Comparison of ENCODE assay signal across 7 mouse cellular contexts in genomic region chr5:73254660-73255059, GRCm38 (mm10). TPM values are rescaled to one million over a fixed set of nuclear protein-coding genes. Genes with fewer than 3 reads are reported as not detected.
DNase-seq lines count a peak whose midpoint lies in the region; ATAC-seq lines count a peak whose summit lies in the region.

No protein-coding gene starts in this region.

- H3K9me3 ChIP-seq in embryonic facial prominence, embryonic 15.5 days (replicated peaks), result no peaks in the 10 kb centered on the region
- H3K9me3 ChIP-seq in kidney, embryonic 16.5 days (ENCODE audit: low read length), result no peaks in the 10 kb centered on the region
- no peaks in the 10 kb centered on the region for H3K9me3 ChIP-seq in neural tube, embryonic 12.5 days

- H3K4me2 ChIP-seq in embryonic facial prominence, embryonic 15.5 days (replicated peaks), result peak overlapping the region; percentile 65
- H3K4me2 ChIP-seq in kidney, embryonic 16.5 days (replicated peaks; ENCODE audit: low read depth, low read length), result peak overlapping the region; percentile 71
- H3K4me2 ChIP-seq in neural tube, embryonic 12.5 days (replicated peaks), result peak overlapping the region; percentile 71

- 41% methylated on average over 5 of the region's 5 CpGs for WGBS in embryonic facial prominence, embryonic 15.5 days
- WGBS in kidney, embryonic 16.5 days, result 17% methylated on average over 5 of the region's 5 CpGs
- WGBS in neural tube, embryonic 12.5 days, result 47% methylated on average over 5 of the region's 5 CpGs

- DNase-seq in thymus, postnatal 14 days, result peak; percentile 42
- no peak for DNase-seq in thymus, postnatal 36 days

- no peaks in the 10 kb centered on the region for H3K36me3 ChIP-seq in embryonic facial prominence, embryonic 15.5 days
- no peaks in the 10 kb centered on the region for H3K36me3 ChIP-seq in kidney, embryonic 16.5 days (ENCODE audit: insufficient read depth, low read length)
- no peaks in the 10 kb centered on the region for H3K36me3 ChIP-seq in neural tube, embryonic 12.5 days

- H3K4me3 ChIP-seq in embryonic facial prominence, embryonic 15.5 days (replicated peaks), result peak overlapping the region; percentile 97
- peak overlapping the region; percentile 93 for H3K4me3 ChIP-seq in kidney, embryonic 16.5 days (ENCODE audit: low read length)
- peak overlapping the region; percentile 93 for H3K4me3 ChIP-seq in neural tube, embryonic 12.5 days

- H3K9ac ChIP-seq in embryonic facial prominence, embryonic 15.5 days, result no peak overlapping the region
- peak overlapping the region; percentile 91 for H3K9ac ChIP-seq in kidney, embryonic 16.5 days (replicated peaks; ENCODE audit: low read length)
- H3K9ac ChIP-seq in neural tube, embryonic 12.5 days, result peak overlapping the region; percentile 94; the same call in 1 of the 2 replicates

- no peak for ATAC-seq in embryonic facial prominence, embryonic 15.5 days (ENCODE audit: insufficient number of reproducible peaks, low FRiP score, low TSS enrichment, low read depth)
- no peak for ATAC-seq in kidney, embryonic 16.5 days (ENCODE audit: low FRiP score, low TSS enrichment)
- no peak for ATAC-seq in neural tube, embryonic 12.5 days (ENCODE audit: low FRiP score, low read depth)
- no peak for ATAC-seq in inflammation-experienced regulatory T-cells, adult 6 months
- ATAC-seq in erythroid progenitor cell, adult 5-6 weeks (replicated peaks; ENCODE audit: low FRiP score, poor library complexity, severe bottlenecking), result no peak

- peak overlapping the region; percentile 98; the same call in 1 of the 2 replicates for H3K27ac ChIP-seq in embryonic facial prominence, embryonic 15.5 days (replicated peaks)
- H3K27ac ChIP-seq in kidney, embryonic 16.5 days (ENCODE audit: low read length), result peak overlapping the region; percentile 97; the same call in 1 of the 2 replicates
- H3K27ac ChIP-seq in neural tube, embryonic 12.5 days, result no peak overlapping the region

- no peaks in the 10 kb centered on the region for H3K27me3 ChIP-seq in embryonic facial prominence, embryonic 15.5 days
- no peaks in the 10 kb centered on the region for H3K27me3 ChIP-seq in kidney, embryonic 16.5 days (ENCODE audit: insufficient read depth, low read length)
- H3K27me3 ChIP-seq in neural tube, embryonic 12.5 days (replicated peaks), result no peaks in the 10 kb centered on the region

- peaks cover 18% of the 10 kb centered on the region; the same call in 1 of the 2 replicates for H3K4me1 ChIP-seq in embryonic facial prominence, embryonic 15.5 days
- peaks cover 16% of the 10 kb centered on the region for H3K4me1 ChIP-seq in kidney, embryonic 16.5 days (ENCODE audit: insufficient read depth, low read length)
- H3K4me1 ChIP-seq in neural tube, embryonic 12.5 days, result peaks cover 19% of the 10 kb centered on the region

RNA-seq across cellular contexts. Expression of gene Fryl, which starts 1.8 kb away (rescaled TPM):
- 30.8 and 31.3 TPM in 2 replicates for polyA plus RNA-seq in embryonic facial prominence, embryonic 15.5 days (2015; fragmentation: Nextera tagmentation; extraction: Ambion mirVana)
- 27.9 and 30.1 TPM in 2 replicates for polyA plus RNA-seq in kidney, embryonic 16.5 days (2015; fragmentation: Nextera tagmentation; extraction: Ambion mirVana)
- polyA plus RNA-seq in neural tube, embryonic 12.5 days (2016; fragmentation: Nextera tagmentation; extraction: Ambion mirVana), result 44.8 and 49.7 TPM in 2 replicates
- 100 to 1,000 TPM in 2 of 3 experiments, 10 to 100 TPM in 1; 87.2 to 121 (median 114) TPM for polyA plus RNA-seq in inflammation-experienced regulatory T-cells, adult 6 months (2017; shearing (Covaris generic))
- 326 and 449 TPM in 2 replicates for total RNA-seq in erythroid progenitor cell, adult 5-6 weeks (2015; ENCODE audit: low replicate concordance)
- total RNA-seq in erythroid progenitor cell, adult 5-6 weeks (2017; ENCODE audit: low replicate concordance), result 610 and 678 TPM in 2 replicates

RNA-seq across cellular contexts. Expression of gene Ociad1, which starts 37.9 kb away (rescaled TPM):
- 234 and 236 TPM in 2 replicates for polyA plus RNA-seq in embryonic facial prominence, embryonic 15.5 days (2015; fragmentation: Nextera tagmentation; extraction: Ambion mirVana)
- polyA plus RNA-seq in kidney, embryonic 16.5 days (2015; fragmentation: Nextera tagmentation; extraction: Ambion mirVana), result 244 and 281 TPM in 2 replicates
- 225 and 264 TPM in 2 replicates for polyA plus RNA-seq in neural tube, embryonic 12.5 days (2016; fragmentation: Nextera tagmentation; extraction: Ambion mirVana)
- 100 to 1,000 TPM; 141 to 209 (median 183) TPM for polyA plus RNA-seq in inflammation-experienced regulatory T-cells, adult 6 months (2017; shearing (Covaris generic))
- 182 and 187 TPM in 2 replicates for total RNA-seq in erythroid progenitor cell, adult 5-6 weeks (2015; ENCODE audit: low replicate concordance)
- 108 and 119 TPM in 2 replicates for total RNA-seq in erythroid progenitor cell, adult 5-6 weeks (2017; ENCODE audit: low replicate concordance)
